Mouse (Mus musculus): ENCODE measurements at regions not wholly inside any gene's neighbourhood (a gene's known extent, or its start where the extent isn't known, plus 50 kb on each side); places are given as distances from the start of the nearest gene placed in this dataset.

DNA sequence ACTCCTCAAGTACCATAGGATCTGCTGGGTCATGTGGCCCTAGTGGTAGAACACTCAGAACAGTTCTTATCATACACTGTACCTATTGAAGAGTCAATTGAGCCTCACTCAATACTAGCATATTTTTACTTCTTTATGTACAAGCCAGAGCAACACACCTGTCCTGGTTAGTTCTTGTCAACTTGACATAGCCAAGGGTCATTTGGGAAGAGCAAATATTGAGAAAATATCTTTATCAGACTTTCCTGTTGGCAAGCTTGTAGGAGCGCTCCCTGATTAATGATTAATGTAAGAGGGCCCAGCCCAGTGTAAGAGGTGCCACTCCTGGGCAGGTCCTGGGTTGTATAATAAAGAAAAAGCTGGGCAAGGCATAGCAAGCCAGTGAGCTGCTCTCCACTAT, 142.3 kb upstream of the Tle4 start:
- no peak for ATAC-seq (replicated peaks; ENCODE audit: low FRiP score)
- no peak overlapping the region for H3K9ac ChIP-seq (ENCODE audit: low read length)
- H3K36me3 ChIP-seq (ENCODE audit: control insufficient read depth, insufficient read depth, low read length): no peaks in the 10 kb centered on the region
- WGBS: 91% methylated on average over 1 of the region's 1 CpGs
- no peak for DNase-seq (ENCODE audit: low spot score)
- H3K4me1 ChIP-seq (replicated peaks; ENCODE audit: control insufficient read depth, insufficient read depth, low read length): no peaks in the 10 kb centered on the region
- H3K4me3 ChIP-seq (ENCODE audit: low read depth, low read length): no peak overlapping the region
- H3K27me3 ChIP-seq (ENCODE audit: control insufficient read depth, insufficient read depth, low read length): no peaks in the 10 kb centered on the region
- no peaks in the 10 kb centered on the region for H3K9me3 ChIP-seq (ENCODE audit: control insufficient read depth, low read length)
- no peak overlapping the region for H3K27ac ChIP-seq (ENCODE audit: low read depth, low read length)
- H3K4me2 ChIP-seq (ENCODE audit: low read depth, low read length, severe bottlenecking): no peak overlapping the region

- DNase-seq (ENCODE audit: low spot score) (no peak), ATAC-seq (replicated peaks; ENCODE audit: low FRiP score) (no peak)
- 89% methylated on average over 1 of the region's 1 CpGs for WGBS
- H3K4me3 ChIP-seq (ENCODE audit: low read depth, low read length): no peak overlapping the region
- H3K4me2 ChIP-seq (ENCODE audit: low read depth, low read length, severe bottlenecking): no peak overlapping the region
- H3K36me3 ChIP-seq (ENCODE audit: control insufficient read depth, insufficient read depth, low read length): no peaks in the 10 kb centered on the region
- H3K4me1 ChIP-seq (replicated peaks; ENCODE audit: control insufficient read depth, insufficient read depth, low read length): no peaks in the 10 kb centered on the region
- no peak overlapping the region for H3K27ac ChIP-seq (ENCODE audit: low read depth, low read length)
- no peak overlapping the region for H3K9ac ChIP-seq (ENCODE audit: low read length)
- H3K9me3 ChIP-seq (ENCODE audit: control insufficient read depth, low read length): no peaks in the 10 kb centered on the region
- H3K27me3 ChIP-seq (ENCODE audit: control insufficient read depth, insufficient read depth, low read length): no peaks in the 10 kb centered on the region
Measured at GRCm38 (mm10) chr19:14736514-14736913, 138.7 kb upstream of the Tle4 start.

DNA sequence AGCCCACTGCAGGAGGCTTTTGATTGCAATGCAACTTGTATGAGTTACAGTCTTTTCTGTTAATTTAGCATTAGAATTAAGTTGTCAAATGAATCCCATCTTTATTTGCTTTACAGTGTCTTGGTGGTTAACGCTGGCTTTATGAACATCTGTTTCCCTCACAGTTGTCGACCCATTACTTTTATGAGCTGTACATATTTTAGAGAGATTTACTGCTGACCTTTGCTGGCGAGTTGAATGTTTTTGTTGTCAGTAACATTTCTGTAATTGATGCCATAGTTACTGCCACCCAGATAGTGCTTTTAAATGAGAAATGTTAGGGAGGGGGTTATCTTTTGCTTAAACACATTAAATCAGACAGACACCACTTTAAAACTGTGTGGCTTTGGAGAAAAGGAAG, 127.5 kb upstream of the Tle4 start:
- Histone ChIP-seq H3K9ac (ENCODE audit: low read length) (no peak overlapping the region), H3K36me3 (ENCODE audit: control insufficient read depth, insufficient read depth, low read length) (no peaks in the 10 kb centered on the region), H3K27ac (ENCODE audit: low read depth, low read length) (no peak overlapping the region), H3K27me3 (ENCODE audit: control insufficient read depth, insufficient read depth, low read length) (no peaks in the 10 kb centered on the region), H3K4me2 (ENCODE audit: low read depth, low read length, severe bottlenecking) (no peak overlapping the region), H3K4me3 (ENCODE audit: low read depth, low read length) (no peak overlapping the region), H3K9me3 (ENCODE audit: control insufficient read depth, low read length) (no peaks in the 10 kb centered on the region), H3K4me1 (replicated peaks; ENCODE audit: control insufficient read depth, insufficient read depth, low read length) (no peaks in the 10 kb centered on the region)
- no peak for DNase-seq (ENCODE audit: low spot score)
- no peak for ATAC-seq (replicated peaks; ENCODE audit: low FRiP score)
- 73% methylated on average over 3 of the region's 3 CpGs for WGBS

- WGBS: 83% methylated on average over 4 of the region's 4 CpGs
- no peak overlapping the region for H3K4me2 ChIP-seq (ENCODE audit: low read depth, low read length, severe bottlenecking)
Measured at GRCm38 (mm10) chr19:14724637-14725036, 126.8 kb upstream of the Tle4 start.

DNA sequence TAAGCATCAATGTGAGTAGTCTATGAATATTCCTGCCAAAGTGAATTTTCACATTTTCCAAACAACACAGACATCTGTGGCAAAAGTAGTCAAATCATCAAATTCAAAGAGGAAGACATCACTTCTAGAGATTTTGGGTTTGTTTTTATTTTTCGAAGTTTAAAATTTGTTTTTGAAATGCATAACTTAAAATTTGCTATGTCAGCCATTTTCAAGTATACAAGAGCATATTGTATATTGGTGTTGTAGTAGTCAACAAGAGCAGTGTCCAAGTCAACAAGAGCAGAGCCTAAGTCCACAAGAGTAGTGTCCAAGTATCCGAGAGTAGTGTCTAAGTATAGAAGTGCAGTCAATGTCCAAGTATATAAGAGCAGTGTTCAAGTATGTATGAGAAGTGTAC, 107.9 kb upstream of the Tle4 start:
- 91% methylated on average over 2 of the region's 2 CpGs for WGBS
- no peak overlapping the region for H3K4me3 ChIP-seq (ENCODE audit: low read depth, low read length)
- H3K27ac ChIP-seq (ENCODE audit: low read depth, low read length): no peak overlapping the region
- H3K4me2 ChIP-seq (ENCODE audit: low read depth, low read length, severe bottlenecking): no peak overlapping the region
- H3K36me3 ChIP-seq (ENCODE audit: control insufficient read depth, insufficient read depth, low read length): no peaks in the 10 kb centered on the region
- DNase-seq (ENCODE audit: low spot score) (no peak), ATAC-seq (replicated peaks; ENCODE audit: low FRiP score) (no peak)
- H3K4me1 ChIP-seq (replicated peaks; ENCODE audit: control insufficient read depth, insufficient read depth, low read length): no peaks in the 10 kb centered on the region
- H3K9ac ChIP-seq (ENCODE audit: low read length): no peak overlapping the region
- no peaks in the 10 kb centered on the region for H3K27me3 ChIP-seq (ENCODE audit: control insufficient read depth, insufficient read depth, low read length)
- H3K9me3 ChIP-seq (ENCODE audit: control insufficient read depth, low read length): no peaks in the 10 kb centered on the region

More at GRCm38 (mm10) chr19:14724637-14725036, 126.8 kb upstream of the Tle4 start:
- H3K9ac ChIP-seq (ENCODE audit: low read length): no peak overlapping the region
- no peaks in the 10 kb centered on the region for H3K4me1 ChIP-seq (replicated peaks; ENCODE audit: control insufficient read depth, insufficient read depth, low read length)
- no peaks in the 10 kb centered on the region for H3K9me3 ChIP-seq (ENCODE audit: control insufficient read depth, low read length)
- ATAC-seq (replicated peaks; ENCODE audit: low FRiP score) (no peak), DNase-seq (ENCODE audit: low spot score) (no peak)
- H3K27ac ChIP-seq (ENCODE audit: low read depth, low read length): no peak overlapping the region
- no peak overlapping the region for H3K4me3 ChIP-seq (ENCODE audit: low read depth, low read length)
- no peaks in the 10 kb centered on the region for H3K27me3 ChIP-seq (ENCODE audit: control insufficient read depth, insufficient read depth, low read length)
- H3K36me3 ChIP-seq (ENCODE audit: control insufficient read depth, insufficient read depth, low read length): no peaks in the 10 kb centered on the region

GRCm38 (mm10) chr19:14701116-14701515, 103.3 kb upstream of the Tle4 start:
- WGBS: 84% methylated on average over 4 of the region's 4 CpGs
- no peak for DNase-seq (ENCODE audit: low spot score)

DNA sequence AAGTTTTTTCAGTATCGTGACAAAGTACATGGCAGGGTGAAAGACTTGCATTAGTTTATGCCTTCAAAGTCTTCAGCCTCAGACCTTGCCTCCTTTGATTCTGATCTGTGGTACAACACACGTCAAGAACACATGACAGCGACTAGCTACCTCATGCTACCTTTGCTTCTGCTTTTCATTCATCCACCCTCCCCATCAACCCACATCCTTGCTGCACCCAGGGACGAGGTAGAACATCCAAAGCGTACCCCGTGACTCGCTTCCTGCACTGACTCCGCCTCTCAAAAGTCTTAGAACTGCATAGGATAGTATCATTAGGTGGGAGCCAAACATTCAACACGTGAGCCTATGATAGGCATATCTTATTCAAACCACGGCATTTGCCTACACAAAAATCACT, 97.5 kb upstream of the Tle4 start:
- H3K27me3 ChIP-seq (ENCODE audit: control insufficient read depth, insufficient read depth, low read length): no peaks in the 10 kb centered on the region
- no peak overlapping the region for H3K27ac ChIP-seq (ENCODE audit: low read depth, low read length)
- WGBS: 94% methylated on average over 10 of the region's 10 CpGs
- no peak overlapping the region for H3K4me2 ChIP-seq (ENCODE audit: low read depth, low read length, severe bottlenecking)
- H3K4me3 ChIP-seq (ENCODE audit: low read depth, low read length): no peak overlapping the region
- no peak for ATAC-seq (replicated peaks; ENCODE audit: low FRiP score)
- DNase-seq (ENCODE audit: low spot score): no peak
- H3K9me3 ChIP-seq (ENCODE audit: control insufficient read depth, low read length): no peaks in the 10 kb centered on the region; the same call in 1 of the 2 replicates
- no peaks in the 10 kb centered on the region for H3K36me3 ChIP-seq (ENCODE audit: control insufficient read depth, insufficient read depth, low read length)
- H3K4me1 ChIP-seq (replicated peaks; ENCODE audit: control insufficient read depth, insufficient read depth, low read length): no peaks in the 10 kb centered on the region
- H3K9ac ChIP-seq (ENCODE audit: low read length): no peak overlapping the region

More at GRCm38 (mm10) chr19:14701116-14701515, 103.3 kb upstream of the Tle4 start:
- Histone ChIP-seq H3K4me2 (ENCODE audit: low read depth, low read length, severe bottlenecking) (no peak overlapping the region), H3K36me3 (ENCODE audit: control insufficient read depth, insufficient read depth, low read length) (no peaks in the 10 kb centered on the region), H3K27ac (ENCODE audit: low read depth, low read length) (no peak overlapping the region), H3K9ac (ENCODE audit: low read length) (no peak overlapping the region), H3K4me3 (ENCODE audit: low read depth, low read length) (no peak overlapping the region), H3K4me1 (replicated peaks; ENCODE audit: control insufficient read depth, insufficient read depth, low read length) (no peaks in the 10 kb centered on the region), H3K9me3 (ENCODE audit: control insufficient read depth, low read length) (no peaks in the 10 kb centered on the region; the same call in 1 of the 2 replicates), H3K27me3 (ENCODE audit: control insufficient read depth, insufficient read depth, low read length) (no peaks in the 10 kb centered on the region)
- ATAC-seq (replicated peaks; ENCODE audit: low FRiP score): no peak

DNA sequence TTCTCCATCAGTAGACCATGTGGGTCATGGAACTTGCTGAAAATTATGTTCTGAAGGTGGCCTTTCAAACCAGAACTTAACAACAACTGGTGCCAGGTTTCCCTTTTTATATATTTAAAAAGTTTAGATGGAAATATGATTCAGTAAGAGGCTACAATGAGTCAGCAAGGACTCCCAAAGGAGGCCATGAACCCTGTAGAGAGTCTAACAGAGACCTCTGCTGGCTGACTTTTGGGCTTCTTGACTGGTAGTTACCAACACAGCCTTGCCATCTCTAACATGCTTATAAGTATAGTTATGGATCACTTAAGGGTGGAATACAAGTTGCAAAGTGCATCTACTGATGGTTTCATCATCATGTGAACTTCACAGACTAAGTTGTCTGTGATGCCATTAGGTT, 94.3 kb upstream of the Tle4 start:
- Histone ChIP-seq H3K4me1 (replicated peaks; ENCODE audit: control insufficient read depth, insufficient read depth, low read length) (no peaks in the 10 kb centered on the region), H3K36me3 (ENCODE audit: control insufficient read depth, insufficient read depth, low read length) (no peaks in the 10 kb centered on the region), H3K4me2 (ENCODE audit: low read depth, low read length, severe bottlenecking) (no peak overlapping the region), H3K27ac (ENCODE audit: low read depth, low read length) (no peak overlapping the region), H3K4me3 (ENCODE audit: low read depth, low read length) (no peak overlapping the region), H3K9me3 (ENCODE audit: control insufficient read depth, low read length) (no peaks in the 10 kb centered on the region), H3K27me3 (ENCODE audit: control insufficient read depth, insufficient read depth, low read length) (no peaks in the 10 kb centered on the region), H3K9ac (ENCODE audit: low read length) (no peak overlapping the region)
- DNase-seq (ENCODE audit: low spot score) (no peak), ATAC-seq (replicated peaks; ENCODE audit: low FRiP score) (no peak)

- H3K4me3 ChIP-seq (ENCODE audit: low read depth, low read length): no peak overlapping the region
- WGBS: 97% methylated on average over 1 of the region's 1 CpGs
Measured at GRCm38 (mm10) chr19:14685628-14686027, 87.8 kb upstream of the Tle4 start.

More at GRCm38 (mm10) chr19:14685628-14686027, 87.8 kb upstream of the Tle4 start:
- Histone ChIP-seq H3K4me1 (replicated peaks; ENCODE audit: control insufficient read depth, insufficient read depth, low read length) (no peaks in the 10 kb centered on the region), H3K9me3 (ENCODE audit: control insufficient read depth, low read length) (no peaks in the 10 kb centered on the region), H3K9ac (ENCODE audit: low read length) (no peak overlapping the region), H3K36me3 (ENCODE audit: control insufficient read depth, insufficient read depth, low read length) (no peaks in the 10 kb centered on the region), H3K27me3 (ENCODE audit: control insufficient read depth, insufficient read depth, low read length) (no peaks in the 10 kb centered on the region), H3K4me2 (ENCODE audit: low read depth, low read length, severe bottlenecking) (no peak overlapping the region), H3K27ac (ENCODE audit: low read depth, low read length) (no peak overlapping the region)
- DNase-seq (ENCODE audit: low spot score) (no peak), ATAC-seq (replicated peaks; ENCODE audit: low FRiP score) (no peak)

All from forebrain, embryonic 11.5 days (tissue).